Mouse (Mus musculus): ENCODE results near the gene Cacul1.
"Not testable (repeated sequence)": the region's sequence is repeated elsewhere in the genome, so short reads cannot be mapped to it uniquely, and the experiment has no call there.

Cacul1 gene

DNA sequence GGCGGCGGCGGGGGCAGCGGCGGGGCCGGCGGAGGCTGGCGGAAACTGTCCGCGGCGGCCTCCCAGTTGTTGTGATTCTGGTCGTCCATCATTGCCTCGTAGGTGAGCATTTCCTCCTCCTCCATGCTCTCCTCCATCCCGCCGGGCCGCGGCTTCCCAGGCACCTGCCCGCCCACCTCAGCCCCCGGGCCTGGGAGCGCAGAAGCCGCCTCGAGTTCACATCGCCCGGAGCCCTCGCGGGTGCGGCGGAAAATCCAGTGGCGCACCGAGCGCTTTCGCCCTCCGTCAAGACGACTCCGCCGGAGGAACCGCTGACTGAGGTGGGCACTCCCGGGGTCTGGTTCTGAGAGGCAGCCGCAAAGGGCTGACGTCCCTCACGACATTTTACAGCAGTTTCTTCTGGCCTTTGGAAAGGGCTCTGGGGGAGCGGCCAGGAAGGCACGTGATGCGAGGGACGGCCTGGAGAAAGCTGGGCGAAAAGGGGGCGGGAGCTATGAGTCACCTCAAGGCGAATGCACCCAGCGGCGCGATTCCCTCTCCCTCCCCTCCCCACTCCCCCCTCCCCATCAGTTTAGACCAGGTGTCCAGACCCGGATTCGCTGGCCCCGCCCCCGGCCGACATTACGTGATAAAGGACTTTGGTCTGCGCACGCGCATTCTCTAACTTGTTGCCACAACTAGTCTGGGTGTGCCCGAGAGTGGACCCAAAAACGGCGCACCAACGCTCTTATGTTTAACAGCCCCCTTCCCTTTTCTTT, at the start of gene Cacul1:
TSS of gene Cacul1 (minus strand) at position 444 of the 758 bp plus-strand sequence.
- DNase-seq (ENCODE audit: extremely low read depth, low read depth): peak; percentile 99

DNA sequence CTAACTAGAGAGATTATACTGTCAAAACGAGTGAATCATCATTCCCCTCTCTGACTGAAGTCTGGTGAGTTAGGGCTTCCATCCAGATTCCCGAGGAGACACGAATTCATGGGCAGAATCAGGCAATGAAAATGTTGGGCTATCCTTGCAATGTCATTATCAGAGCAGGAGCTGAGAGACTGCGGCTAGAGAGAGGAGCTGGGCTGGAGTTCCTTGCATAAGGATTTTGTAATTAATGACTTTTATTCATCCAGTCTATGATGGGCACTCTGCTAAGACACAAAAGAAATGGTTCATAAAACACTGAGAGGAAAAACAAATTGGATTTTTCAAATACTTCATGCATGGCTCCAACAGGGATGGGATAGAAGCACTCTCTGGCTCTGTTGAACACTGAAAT, 38.6 kb upstream of the Cacul1 start:
- no peak for DNase-seq (ENCODE audit: extremely low read depth, low read depth)

DNA sequence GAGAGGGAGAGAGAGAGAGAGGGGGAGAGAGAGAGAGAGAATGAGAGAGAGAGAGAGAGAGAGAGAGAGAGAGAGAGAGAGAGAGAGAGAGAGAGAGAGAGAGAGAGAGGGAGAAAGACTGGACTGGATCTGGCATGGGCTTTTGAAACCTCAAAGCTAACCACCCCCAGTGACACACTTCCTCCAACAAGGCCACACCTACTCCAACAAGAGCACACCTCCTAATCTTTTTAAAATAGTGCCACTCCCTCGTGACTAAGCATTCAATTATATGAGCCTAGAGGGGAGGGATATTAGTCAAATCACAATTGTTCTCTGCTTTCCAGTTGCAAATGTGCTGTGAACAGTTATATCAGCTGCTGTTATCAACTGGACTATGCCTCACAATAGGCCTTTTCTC, 36.2 kb upstream of the Cacul1 start:
- peak; percentile 26 for DNase-seq (ENCODE audit: extremely low read depth, low read depth)

DNA sequence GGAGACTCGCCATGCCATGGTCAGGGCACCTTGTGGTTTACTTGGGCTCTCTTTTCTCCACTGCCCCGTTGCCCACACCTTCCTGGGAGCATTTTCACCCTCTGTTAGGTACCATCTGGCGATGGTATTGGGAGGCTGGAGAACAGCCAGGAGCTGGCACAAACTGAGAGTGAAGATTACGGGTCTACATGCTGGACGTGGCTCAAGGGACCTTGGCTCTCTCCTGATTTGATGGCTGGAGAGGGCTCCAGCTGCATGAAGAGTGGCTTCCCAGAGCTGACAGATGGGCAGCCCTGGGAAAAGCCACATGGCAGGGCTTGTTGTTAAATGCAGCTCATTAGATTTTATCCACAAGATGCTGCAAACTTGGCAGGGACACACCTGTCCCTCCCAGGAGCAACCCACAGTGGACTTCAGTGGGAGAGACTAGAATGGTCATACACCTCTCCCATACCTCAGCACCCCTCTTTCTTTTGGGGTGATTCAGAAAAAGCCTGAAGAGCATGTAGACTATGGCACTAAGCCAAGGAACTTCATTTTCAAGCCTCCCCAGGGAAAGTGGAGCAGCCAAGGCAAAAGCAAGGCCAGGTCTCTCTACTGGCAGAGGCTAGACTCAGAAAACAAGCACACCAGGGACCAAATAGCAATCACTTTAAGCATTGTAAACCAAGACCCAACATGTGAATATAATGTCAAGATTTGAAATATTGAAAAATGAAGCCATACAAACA, 34.8 kb upstream of the Cacul1 start:
- DNase-seq (ENCODE audit: extremely low read depth, low read depth): no peak

DNA sequence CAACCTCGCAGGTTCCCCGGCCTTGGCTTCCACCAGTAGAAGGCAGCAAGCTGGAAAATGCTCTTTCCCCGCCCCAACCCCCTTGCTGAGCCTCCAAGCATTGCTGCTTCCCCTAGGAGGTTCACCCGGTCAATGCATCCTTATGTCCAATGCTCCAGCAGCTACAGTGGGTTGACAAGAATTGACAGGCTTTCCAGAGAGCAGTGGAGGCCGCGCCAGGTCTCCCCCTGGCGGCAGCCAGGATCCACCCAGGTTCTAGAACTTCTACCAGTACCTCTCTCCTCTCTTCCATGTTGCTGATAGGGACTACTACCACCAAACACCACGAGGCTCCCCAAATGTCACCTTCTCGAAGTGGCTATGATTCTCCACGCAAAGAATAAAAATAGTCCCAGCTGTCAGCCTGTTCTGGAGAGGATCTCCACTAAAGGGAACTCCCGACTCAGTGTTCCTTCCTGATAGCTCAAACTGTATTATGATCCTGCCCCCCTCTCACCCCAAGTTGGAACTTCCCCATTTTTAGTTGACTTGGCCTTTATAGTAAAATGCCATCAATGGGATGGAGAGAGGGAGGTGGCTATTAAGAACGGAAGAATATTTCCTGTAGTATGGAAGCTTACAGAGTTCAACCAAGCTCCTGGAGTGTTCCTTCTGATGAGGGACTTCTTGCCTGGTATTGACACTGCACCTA, 30.8 kb upstream of the Cacul1 start:
- DNase-seq (ENCODE audit: extremely low read depth, low read depth): peak; percentile 52

DNA sequence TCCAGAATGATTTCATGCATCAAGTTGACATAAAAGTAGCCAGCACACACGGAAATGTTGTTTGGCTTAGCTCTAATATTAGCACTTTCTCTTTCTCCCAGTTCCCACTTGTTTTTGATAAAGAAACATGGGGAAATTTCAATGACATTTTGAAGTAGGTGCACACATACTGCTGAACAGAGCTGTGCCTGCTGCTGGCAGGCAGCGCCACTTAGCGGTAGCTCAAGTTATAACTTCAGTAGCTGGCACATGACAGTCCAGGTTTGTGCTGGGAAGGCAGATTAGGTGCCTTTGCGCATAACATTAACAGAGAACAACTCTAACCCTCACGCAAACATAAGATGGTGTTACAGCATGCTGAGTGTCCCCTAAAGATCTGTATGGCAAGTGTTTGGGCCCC, 27.9 kb upstream of the Cacul1 start:
- peak; percentile 57 for DNase-seq (ENCODE audit: extremely low read depth, low read depth)

DNA sequence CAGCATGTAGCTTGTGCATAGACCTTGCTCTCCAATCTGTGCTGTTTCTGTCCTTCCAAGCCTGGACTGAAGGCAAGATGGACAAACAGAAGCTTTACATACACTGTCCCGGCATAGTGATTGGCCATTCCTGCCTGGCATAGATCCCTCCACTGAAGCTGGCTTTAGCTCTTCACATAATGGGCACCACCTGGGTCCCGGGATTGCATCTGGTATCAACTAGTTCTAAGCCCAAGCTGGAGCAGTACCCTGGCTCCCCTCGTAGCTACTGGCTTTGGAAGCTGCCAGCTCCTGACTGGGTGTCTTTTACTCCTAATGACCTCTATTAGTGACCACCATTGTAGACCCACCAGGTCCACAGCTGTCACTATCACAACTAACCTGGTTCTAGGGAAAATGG, 22.8 kb upstream of the Cacul1 start:
- no peak for DNase-seq (ENCODE audit: extremely low read depth, low read depth)

DNA sequence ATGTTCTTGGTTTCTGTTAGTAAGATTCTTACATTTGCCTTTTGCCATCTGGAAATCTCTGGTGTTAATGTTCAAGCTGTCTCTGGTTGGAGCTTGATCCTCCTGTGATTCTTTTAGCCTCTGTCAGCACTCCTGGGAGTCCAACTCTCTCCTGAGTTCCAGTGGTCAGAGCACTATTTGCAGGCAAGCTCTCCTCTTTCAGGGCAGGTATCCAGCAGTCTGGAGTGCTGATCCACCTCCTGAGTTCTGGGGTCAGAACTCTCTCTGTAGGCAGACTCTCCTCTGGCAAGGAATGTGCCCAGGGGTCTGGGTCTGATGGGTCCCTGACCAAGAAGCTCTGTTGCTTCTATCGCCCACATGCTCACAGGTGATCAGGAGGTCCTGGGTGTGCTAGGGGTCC, 21.2 kb upstream of the Cacul1 start:
- DNase-seq (ENCODE audit: extremely low read depth, low read depth): not testable (repeated sequence)

DNA sequence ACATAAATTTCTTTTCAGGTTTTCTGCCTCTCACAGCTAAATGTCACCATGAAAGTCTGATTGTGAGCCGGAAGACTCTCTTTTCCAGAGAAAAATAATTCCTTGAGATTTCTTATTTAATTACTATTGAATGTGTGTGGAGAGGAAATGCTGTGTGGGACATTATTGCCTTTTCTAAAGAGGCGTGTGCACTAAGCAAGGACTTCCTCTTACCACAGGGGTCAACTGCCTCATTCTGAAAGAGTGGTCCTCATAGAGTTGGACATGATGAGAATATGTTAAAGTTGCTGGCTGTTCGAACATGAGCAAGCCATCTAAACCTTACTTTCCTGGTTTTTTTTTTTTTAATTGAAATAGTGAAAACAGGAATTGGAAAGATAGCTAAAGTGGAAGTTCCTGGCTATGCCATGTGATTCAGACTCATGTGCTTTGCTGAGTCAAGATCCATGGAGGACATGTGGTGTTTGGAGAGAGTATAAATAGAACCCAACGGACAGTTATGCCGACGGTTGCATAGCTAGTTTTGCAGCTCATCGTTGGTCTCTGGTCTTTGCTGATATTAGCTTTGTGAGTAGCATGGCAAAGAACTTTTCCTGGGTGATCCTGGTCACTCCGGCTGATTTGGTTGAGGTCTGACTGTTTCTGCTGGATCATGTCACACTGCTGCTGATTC, 17.3 kb upstream of the Cacul1 start:
- no peak for DNase-seq (ENCODE audit: extremely low read depth, low read depth)

DNA sequence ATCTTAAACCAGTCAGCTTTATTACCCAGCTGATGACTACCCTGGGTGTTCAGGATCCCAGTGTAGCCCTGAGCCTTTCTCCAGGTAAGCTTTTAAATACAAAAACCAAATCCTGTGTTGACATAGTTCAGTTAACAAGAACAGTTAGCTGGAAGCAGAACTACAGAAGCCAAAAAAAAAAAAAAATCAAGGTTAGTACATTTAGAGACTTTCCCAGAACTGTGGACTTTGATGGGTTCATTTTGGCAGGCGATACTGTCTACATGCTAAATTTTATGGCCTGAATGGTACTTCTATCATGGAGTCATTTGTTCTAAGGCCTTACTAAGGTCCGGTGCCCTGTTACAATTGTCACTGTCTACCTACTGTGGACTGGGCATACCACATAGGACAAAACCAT, 8.8 kb upstream of the Cacul1 start:
- no peak for DNase-seq (ENCODE audit: extremely low read depth, low read depth)

DNA sequence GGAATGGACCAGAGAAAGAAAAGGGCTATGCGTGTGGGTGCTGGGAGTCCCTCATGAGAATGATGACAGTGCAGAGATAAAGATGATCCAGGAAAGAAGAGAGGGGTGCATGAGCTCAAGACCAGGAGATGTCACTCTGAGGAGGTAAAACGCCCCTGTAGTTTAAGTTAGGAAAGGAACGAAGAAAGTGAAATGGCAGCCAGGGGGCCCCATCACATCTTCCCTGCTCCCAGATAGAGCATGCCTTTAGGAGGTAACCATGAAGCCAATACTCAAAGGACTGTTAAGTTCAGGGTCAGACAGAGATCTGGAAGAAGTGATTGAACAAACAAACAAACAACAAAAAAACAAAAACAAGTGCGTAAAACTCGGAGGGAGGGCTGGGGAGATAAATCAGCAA, 5.8 kb upstream of the Cacul1 start:
- no peak for DNase-seq (ENCODE audit: extremely low read depth, low read depth)

DNA sequence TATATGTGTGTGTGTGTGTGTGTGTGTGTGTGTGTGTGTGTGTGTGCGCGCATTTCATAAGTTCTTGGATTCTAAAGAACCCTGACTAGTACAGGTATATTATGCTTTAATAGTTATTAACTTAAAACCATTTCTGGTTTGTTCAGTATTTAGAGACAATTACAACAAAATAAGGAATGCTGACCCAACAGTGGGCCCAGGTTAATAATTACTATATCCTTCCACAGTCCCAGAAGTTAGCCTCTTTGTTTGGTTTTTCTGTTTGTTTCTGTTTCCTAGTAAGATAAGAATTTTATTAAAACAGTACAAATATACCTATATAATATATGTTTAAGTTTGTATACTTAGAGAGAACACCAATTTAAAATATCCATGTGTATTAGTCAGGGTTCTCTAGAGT, 2.4 kb upstream of the Cacul1 start:
- DNase-seq (ENCODE audit: extremely low read depth, low read depth): no peak

DNA sequence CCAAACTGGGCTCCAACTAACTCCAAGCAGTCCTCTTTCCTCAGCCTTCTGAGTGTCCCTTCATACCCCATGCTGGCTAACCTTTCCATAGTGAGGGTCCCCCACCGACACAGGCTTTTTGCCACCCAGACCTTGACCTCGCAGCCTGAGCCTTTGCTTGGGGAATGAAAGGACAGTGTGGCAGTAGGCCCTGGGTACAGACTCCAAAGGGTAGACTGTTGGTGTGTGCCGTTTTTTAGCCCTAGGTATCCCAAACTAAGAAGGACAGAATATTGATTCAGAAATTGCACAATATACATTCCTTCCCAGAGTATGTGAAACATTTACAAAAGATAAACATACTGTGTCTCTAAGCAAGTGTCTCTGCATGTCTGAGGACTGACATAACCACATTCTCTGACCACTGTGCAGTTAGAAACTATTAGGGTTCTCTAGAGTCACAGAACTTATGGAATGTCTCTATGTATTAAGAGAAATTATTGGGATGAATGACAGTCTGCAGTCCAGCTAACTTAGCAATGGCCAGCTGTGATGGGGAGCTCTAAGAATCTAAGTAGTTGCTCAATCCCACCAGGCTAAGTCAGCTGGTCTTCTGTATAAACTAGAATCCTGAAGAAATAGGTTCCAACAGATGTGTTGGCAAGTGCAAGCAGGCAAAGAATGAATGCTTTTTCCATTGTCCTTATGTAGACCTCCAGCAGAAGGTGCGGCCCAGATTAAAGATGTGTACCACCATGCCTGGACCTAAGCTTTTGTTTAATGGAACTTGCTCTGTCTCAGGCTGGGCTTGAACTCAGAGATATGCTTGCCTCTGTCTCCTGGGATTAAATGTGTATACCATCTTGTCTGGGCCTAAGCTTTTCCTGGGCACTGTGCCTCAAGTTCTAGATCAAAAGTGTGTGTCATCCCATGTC, 809 bp upstream of the Cacul1 start:
- no peak for DNase-seq (ENCODE audit: extremely low read depth, low read depth)

DNA sequence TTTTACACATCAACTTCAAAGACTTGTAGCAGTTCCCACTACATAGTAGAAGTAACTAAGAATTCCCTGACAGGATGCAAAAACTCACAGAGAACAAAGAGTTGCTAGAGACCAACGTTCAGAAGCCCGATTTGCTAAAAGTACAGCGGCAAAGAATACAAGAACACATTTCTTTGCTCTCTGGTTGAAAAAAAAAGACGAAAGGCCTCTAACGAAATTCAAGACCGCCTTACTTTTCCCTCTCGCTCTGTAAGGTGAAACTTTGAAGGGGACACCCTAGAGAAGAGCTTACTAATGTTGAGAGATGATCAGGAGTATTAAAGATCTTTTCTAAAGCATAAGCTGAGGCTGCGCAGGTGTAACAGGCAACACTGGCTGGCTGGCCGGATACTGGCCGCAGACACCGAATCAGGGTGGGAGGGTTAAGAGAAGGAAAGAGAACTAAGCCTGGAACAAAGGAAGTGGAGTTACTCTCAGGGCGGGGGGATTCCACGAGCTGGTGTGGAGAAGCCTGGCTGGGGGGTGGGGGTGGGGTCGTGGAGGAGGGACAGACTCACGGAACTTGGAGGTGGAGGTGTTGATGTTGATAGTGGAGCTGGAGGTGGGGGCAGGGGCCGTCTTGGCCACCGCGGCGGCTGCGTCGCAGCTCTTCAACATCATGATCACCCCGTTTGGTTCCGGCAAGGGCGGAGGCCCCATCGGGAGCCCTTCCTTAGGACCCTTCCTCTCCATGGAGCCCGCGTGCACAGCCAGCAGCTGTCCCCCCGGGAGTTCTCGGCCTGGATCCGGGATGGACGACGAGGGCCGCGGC, 849 bp downstream of the Cacul1 start:
- peak; percentile 45 for DNase-seq (ENCODE audit: extremely low read depth, low read depth)

DNA sequence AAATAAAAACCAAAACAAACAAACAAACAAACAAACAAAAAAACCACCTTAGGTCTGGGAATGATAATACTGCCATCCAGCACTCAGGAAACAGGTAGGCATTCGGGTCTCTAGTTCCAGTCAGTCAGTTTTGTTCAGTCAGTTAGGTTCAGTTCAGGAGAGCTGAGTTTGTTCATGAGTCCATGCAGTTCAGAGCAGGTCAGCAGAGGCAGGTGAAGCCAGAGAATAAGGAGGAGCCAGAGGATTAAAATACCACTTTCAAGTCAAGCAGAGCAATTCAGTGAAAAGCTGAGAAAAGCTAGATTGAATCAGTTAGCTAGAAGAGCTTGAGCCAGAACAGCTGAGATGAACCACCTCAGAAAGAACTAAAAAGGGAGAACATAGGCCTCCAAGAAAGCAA, 4.1 kb downstream of the Cacul1 start:
- DNase-seq (ENCODE audit: extremely low read depth, low read depth): no peak

DNA sequence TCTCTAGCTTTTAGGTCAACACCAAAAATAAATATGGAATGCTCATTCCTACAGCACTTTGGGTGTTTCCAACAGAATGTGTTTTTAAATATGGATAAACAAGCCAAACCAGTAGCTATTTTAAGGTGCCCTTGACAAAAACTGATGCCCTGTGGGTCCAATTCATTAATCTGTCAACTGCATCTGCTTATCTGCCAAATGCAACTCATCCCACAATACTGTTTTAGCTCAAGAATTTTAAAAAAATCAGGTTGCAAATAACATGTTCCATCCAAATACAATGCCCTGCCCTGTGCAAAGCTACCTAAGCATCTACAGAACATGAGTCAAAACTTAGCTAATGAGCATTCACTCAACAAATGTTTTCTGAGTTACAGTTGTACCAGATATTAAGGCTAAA, 20.3 kb downstream of the Cacul1 start:
- DNase-seq (ENCODE audit: extremely low read depth, low read depth): no peak

DNA sequence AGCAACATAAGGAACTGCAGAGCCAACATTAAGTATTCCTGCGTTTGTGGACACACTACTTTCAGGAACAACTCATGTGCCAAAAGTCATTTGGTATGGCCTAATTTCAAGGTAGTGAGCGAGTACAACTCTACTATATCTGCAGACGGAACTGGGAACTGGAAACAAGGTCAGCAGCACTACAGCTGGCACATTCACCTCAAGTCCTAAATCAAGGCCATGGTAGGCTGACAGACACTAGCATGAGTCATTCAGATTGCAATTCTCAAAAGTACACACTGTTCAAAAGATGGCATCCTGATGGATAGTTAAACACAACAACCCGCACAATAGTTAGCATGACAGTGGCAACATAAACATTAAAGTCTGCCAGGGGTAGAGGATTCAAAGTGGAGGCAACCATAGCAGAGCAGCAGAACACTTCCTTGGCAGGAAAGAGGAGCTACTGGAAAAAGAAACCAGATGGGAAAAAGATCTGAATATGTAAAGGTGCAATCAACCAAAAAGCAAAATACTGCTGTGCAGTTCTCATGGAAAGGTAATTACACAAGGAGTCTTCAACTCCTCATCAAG, 25.9 kb downstream of the Cacul1 start:
- no peak for DNase-seq (ENCODE audit: extremely low read depth, low read depth)

DNA sequence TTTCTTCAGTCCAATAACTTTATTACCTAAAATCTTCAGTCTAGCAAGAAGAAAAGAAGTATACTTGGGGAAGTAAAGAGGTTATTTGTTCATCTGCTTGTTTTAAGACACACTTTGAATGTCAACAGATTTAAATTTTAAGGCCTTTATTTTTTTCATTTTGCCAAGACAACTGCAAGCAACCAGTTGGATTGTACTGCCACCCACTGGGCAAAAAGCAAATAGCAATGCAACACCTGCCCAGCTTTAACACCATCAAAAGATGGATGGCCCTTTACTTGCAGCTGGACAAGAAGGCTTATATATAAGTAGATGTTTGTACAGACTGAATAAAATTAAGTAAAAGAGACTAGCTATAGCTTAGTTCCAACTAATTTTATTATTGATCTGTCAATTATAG, 27.3 kb downstream of the Cacul1 start:
- DNase-seq (ENCODE audit: extremely low read depth, low read depth): peak; percentile 38

DNA sequence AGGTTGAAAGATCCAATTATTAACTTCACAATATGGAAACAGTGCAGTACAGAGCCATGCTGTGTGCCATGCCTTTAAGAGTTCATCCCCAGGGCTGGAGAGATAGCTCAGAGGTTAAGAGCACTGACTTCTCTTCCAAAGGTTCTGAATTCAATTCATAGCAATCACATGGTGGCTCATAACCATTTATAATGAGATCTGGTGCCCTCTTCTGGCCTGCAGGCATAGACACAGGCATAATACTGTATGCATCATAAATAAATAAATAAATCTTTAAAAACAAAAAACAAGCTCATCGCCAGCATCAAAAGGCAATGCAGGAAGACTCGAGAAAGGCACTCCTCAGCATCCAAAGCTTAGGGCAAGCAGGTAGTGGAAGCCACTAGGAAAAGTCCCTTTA, 37.5 kb downstream of the Cacul1 start:
- no peak for DNase-seq (ENCODE audit: extremely low read depth, low read depth)

DNA sequence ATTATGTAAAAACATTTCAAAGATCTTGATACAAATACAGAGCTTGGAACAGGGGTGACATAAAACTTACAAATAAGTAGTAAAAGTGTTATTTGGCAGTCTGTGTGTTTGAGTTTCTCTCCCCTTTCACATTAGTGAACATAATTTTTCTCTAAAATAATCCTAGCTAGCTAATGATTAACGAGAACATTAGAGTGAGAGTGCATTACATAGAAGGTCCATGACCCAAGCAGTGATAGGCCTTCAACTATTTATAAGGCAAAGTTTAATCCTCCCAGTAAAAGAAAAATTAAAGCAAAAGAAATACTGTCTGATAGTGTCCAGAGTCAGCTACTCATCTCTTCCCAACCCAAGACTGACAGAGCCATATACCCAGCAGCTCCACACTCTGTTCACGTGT, 48.9 kb downstream of the Cacul1 start:
- DNase-seq (ENCODE audit: extremely low read depth, low read depth): no peak
